Mouse (Mus musculus) hindbrain, embryonic 15.5 days (tissue): ENCODE measurements around the gene Osbpl7. TPM values are rescaled to one million over a fixed set of nuclear protein-coding genes. Genes with fewer than 3 reads are reported as not detected.

ENCODE experiments used
- ATAC-seq: fragments of 200-750 bp; cut with Nextera tagmentation; 2 replicates; pipeline ENCODE4 v1.8.0; 2017; ENCODE audit warnings: low read depth, moderate number of reproducible peaks, moderate TSS enrichment; ENCODE audit not compliant: low FRiP score
- H3K27ac ChIP-seq: fragments of 300-500 bp; sonication (generic); replicated peaks from 2 replicates; pipeline ENCODE4 v1.5.1; 2015; ENCODE audit warnings: mild to moderate bottlenecking, inconsistent platforms
- H3K27me3 ChIP-seq: fragments of 300-500 bp; sonication (generic); 2 replicates; pipeline ENCODE4 v1.6.1; 2015; ENCODE audit warnings: control low read depth, inconsistent platforms
- H3K36me3 ChIP-seq: fragments of 300-500 bp; sonication (generic); 2 replicates; pipeline ENCODE4 v1.6.1; 2015; ENCODE audit warnings: control low read depth, inconsistent platforms
- H3K4me1 ChIP-seq: fragments of 300-500 bp; sonication (generic); replicated peaks from 2 replicates; pipeline ENCODE4 v1.6.1; 2015; ENCODE audit warnings: control low read depth, inconsistent platforms
- H3K4me2 ChIP-seq: fragments of 300-500 bp; sonication (generic); 2 replicates; pipeline ENCODE4 v1.6.1; 2015; ENCODE audit warnings: moderate library complexity, mild to moderate bottlenecking, inconsistent platforms
- H3K4me3 ChIP-seq: fragments of 300-500 bp; sonication (generic); 2 replicates; pipeline ENCODE4 v1.5.1; 2015; ENCODE audit warnings: mild to moderate bottlenecking, inconsistent platforms
- H3K9ac ChIP-seq: fragments of 300-500 bp; sonication (generic); 2 replicates; pipeline ENCODE4 v1.6.1; 2015; ENCODE audit warnings: inconsistent platforms
- H3K9me3 ChIP-seq: fragments of 300-500 bp; sonication (generic); 2 replicates; pipeline ENCODE4 v1.6.1; 2016; ENCODE audit warnings: control low read depth, inconsistent platforms
- WGBS: fragments of 180-500 bp; shearing (Covaris S2); methylation state at CpG from one replicate; pipeline ENCODE4 v1.1.7; 2015; 5-methylcytosine and 5-hydroxymethylcytosine counted together
- microRNA-seq: library from miRNA; unstranded; fragments of <30 nt; microRNA quantifications from one replicate; pipeline ENCODE4, GENCODE M21; 2016
- polyA plus RNA-seq: library from polyadenylated mRNA; unstranded; fragments of >200 nt; fragmentation: Nextera tagmentation; extraction: Ambion mirVana; gene quantifications from 2 replicates; pipeline ENCODE4 v1.2.1, GENCODE M21; 2015

Gene Osbpl7
- polyA plus RNA-seq, 1 experiment from 2014 or later: 12.2 TPM

DNA sequence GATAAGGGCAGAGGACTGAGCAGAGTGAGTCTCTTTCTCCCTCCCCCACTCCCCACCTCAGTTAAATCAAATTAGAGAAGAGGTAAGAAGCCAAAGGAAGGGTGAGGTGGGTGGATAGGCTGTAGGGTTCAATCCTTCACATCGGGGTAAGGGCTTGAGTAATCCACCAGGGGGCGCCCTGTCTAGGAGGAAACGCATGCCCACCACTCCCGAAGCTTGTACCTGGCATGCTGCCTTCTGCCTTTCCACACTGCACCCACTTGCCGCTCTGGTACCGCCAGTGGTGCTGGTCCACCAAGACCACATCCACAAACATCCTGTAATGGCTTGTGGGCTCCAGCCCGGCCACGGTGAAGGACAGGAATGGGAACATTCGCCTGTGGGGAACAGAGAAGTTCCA, 51.3 kb downstream of the Osbpl7 start:
- Histone ChIP-seq H3K27ac (no peak overlapping the region), H3K9me3 (no peaks in the 10 kb centered on the region), H3K36me3 (no peaks in the 10 kb centered on the region), H3K4me3 (no peak overlapping the region), H3K4me2 (no peak overlapping the region), H3K27me3 (peaks cover 18% of the 10 kb centered on the region), H3K4me1 (no peaks in the 10 kb centered on the region), H3K9ac (no peak overlapping the region)
- WGBS: 26% methylated on average over 9 of the region's 9 CpGs
- ATAC-seq: no peak

DNA sequence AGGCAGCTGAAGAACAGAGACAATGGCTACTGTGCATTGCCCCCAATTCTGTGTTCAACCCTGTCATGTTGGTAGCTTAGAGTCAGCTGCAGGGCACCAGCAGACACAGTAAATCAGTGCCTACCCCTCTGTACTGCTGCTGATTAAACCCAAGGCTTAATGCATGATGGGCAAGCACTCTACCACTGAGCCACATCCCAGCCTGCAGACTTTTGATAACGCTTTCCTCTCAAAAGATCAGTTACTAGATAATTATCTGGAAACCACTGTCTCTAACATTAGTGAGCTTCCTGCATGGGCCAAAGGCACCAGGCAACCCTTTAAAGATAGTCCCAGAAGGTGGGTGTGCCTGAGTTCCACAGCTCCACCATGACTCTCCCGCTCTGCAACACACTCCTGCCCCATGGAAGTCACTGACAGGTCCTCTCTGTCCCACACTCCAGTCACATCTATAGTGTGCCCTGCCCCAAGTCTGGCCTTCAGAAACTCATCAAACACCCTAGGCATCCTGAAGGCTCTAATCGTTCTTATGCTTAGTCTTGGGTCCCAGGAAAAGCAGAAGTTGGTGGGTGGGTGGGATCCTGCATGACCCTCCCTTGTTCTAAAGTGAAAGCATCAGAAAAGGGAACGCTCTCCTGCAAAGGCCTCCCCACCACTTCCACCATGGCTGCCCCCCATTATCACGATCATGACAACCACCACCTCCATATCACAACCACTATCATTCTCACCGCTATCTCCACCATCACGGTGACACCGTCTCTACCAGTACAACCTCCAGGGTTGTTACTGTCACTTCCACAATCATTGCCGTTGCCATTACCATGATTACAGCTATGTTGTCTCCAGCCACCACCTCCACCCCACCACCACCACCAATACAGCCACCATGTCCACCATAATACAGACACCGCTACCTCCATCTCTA, 53.0 kb downstream of the Osbpl7 start:
- H3K9ac ChIP-seq: no peak overlapping the region
- H3K4me1 ChIP-seq: no peaks in the 10 kb centered on the region
- no peak overlapping the region for H3K27ac ChIP-seq
- no peaks in the 10 kb centered on the region for H3K9me3 ChIP-seq
- no peak overlapping the region for H3K4me3 ChIP-seq
- H3K4me2 ChIP-seq: no peak overlapping the region
- peaks cover 13% of the 10 kb centered on the region for H3K27me3 ChIP-seq
- H3K36me3 ChIP-seq: no peaks in the 10 kb centered on the region
- ATAC-seq: no peak
- WGBS: 95% methylated on average over 10 of the region's 10 CpGs

DNA sequence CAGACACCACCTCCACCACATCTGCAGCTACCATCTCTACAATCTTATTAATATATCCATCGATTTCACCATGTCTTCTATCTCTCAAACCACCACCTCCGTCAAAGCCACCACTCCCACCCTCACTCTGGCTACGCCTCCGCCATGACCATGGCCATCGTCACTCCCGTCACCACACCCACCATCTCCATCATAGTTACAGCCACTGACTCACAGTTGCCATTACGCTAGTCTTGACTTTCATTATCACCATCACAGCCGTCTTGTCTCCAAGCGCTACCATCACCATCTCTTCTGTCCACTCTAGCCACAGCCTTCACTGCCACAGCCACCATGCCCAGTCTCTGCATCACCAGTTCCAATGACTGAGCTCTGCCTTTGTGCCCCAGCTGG, 53.7 kb downstream of the Osbpl7 start:
- no peak for ATAC-seq
- H3K36me3 ChIP-seq: no peaks in the 10 kb centered on the region
- WGBS: 93% methylated on average over 9 of the region's 9 CpGs
- no peak overlapping the region for H3K27ac ChIP-seq
- H3K27me3 ChIP-seq: peaks cover 10% of the 10 kb centered on the region
- no peak overlapping the region for H3K9ac ChIP-seq
- no peak overlapping the region for H3K4me2 ChIP-seq
- H3K9me3 ChIP-seq: no peaks in the 10 kb centered on the region
- H3K4me1 ChIP-seq: no peaks in the 10 kb centered on the region
- no peak overlapping the region for H3K4me3 ChIP-seq

DNA sequence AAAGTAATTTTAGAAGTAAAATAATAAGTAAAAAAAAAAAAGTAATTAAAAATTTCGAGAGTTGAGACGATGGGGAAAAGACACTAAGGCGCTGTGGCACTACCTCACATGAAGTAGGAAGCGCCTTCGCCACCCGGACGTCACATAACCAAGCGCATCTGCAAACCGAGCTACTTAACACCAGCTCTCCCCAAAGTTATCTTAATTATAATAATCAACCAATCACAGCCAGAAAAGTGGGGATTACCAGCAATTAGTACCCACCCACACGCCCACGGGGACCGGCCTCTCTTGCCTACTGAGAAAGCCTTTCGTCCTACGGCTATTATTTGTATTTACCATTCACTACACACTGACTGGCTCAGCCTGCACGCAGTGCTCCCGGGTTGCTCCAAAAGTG, 58.5 kb downstream of the Osbpl7 start:
- Histone ChIP-seq H3K27me3 (peaks cover 20% of the 10 kb centered on the region), H3K4me3 (no peak overlapping the region), H3K4me2 (no peak overlapping the region), H3K4me1 (peaks cover under 1% of the 10 kb centered on the region; the same call in 1 of the 2 replicates), H3K9me3 (no peaks in the 10 kb centered on the region), H3K9ac (no peak overlapping the region), H3K27ac (no peak overlapping the region), H3K36me3 (no peaks in the 10 kb centered on the region)
- no peak for ATAC-seq
- WGBS: 84% methylated on average over 16 of the region's 16 CpGs

DNA sequence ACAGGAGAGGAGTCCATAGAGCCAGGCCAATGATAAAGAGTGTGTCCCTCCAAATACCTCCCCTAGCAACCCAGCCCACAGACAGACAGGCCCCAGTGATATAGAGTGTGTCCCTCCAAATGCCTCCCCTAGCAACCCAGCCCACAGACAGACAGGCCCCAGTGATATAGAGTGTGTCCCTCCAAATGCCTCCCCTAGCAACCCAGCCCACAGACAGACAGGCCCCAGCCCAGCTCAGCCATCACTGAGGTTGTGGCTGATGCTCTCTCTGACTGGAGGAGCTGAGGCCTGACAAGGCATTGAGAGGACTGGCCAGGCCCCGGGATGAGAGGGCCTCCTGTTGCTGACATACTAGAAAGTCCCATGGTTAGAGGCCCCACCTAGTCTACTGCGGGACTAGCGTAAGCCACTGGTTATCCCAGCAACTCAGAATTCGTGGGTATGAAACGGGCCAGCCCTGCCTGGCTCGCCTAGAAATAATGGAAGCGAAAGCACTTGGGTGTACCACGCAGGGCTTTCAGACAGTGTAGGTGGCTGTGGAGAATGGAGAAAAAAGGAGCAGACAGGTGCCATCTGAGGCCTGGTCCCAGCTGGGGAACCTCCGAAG, 62.2 kb downstream of the Osbpl7 start:
- H3K27me3 ChIP-seq: peaks cover 55% of the 10 kb centered on the region
- H3K9me3 ChIP-seq: no peaks in the 10 kb centered on the region
- ATAC-seq: no peak
- no peaks in the 10 kb centered on the region for H3K36me3 ChIP-seq
- H3K27ac ChIP-seq: no peak overlapping the region
- H3K4me2 ChIP-seq: no peak overlapping the region
- H3K4me3 ChIP-seq: no peak overlapping the region
- H3K4me1 ChIP-seq: peaks cover 16% of the 10 kb centered on the region
- WGBS: 80% methylated on average over 9 of the region's 9 CpGs
- H3K9ac ChIP-seq: no peak overlapping the region

DNA sequence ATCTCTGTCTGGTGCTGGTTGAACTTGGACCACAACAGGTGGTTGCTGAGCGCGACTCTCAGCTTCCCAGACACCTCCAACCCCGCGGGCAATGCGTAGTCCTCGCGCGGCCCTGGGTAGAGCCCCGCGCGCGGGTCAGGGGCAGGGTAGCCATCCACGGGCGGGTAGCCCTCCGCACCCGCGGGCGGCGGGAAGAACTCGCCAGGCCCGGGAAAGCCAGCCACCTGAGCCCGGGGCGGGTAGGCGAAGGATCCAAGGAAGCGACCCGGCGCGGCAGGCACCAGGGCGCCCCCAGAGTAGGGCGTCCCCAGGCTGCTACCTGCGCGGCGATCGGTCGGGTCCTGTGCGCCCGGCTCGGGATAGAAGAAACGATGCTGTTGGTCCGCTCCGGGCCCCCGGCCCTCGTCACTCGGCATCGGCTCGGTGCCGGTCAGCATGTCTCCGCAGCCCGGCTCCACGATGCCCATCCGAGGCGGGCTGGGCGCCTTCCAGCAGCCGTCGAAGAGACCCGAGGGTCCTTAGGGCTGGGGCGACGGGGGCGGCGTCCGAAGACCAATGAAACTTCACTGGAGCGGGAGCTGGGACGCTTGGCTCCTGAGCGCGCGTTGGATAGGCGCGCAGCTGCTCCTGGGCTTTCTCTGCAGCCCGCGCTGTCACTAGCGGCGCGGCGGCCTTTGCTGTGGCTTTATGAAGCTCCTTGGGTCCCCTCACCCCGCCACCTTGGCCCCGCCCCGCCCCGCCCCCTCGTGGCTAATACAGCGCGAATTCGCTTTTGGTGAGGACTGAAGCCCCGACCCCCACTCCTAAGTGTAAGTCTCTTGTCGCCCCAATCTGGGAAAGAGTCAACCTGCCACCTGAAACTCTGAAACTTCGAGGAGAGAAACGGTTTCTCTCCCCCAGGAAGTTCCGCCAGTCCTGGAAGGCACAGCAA, 64.5 kb downstream of the Osbpl7 start, which contains the start of gene Tbx21:
Tbx21 (minus strand) TSS at position 661 of the 931 bp plus-strand sequence.
- H3K9me3 ChIP-seq: no peaks in the 10 kb centered on the region
- H3K4me3 ChIP-seq: peak within 1 kb of the TSS; percentile 37
- ATAC-seq: no peak
- under 1% methylated on average over 82 of the region's 87 CpGs for WGBS
- H3K9ac ChIP-seq: no peak within 1 kb of the TSS
- H3K36me3 ChIP-seq: no peaks in the 10 kb centered on the region
- H3K27me3 ChIP-seq: peaks cover 62% of the 10 kb centered on the region
- peak within 1 kb of the TSS; percentile 79 for H3K4me2 ChIP-seq
- peaks cover 16% of the 10 kb centered on the region for H3K4me1 ChIP-seq
- H3K27ac ChIP-seq: no peak within 1 kb of the TSS

DNA sequence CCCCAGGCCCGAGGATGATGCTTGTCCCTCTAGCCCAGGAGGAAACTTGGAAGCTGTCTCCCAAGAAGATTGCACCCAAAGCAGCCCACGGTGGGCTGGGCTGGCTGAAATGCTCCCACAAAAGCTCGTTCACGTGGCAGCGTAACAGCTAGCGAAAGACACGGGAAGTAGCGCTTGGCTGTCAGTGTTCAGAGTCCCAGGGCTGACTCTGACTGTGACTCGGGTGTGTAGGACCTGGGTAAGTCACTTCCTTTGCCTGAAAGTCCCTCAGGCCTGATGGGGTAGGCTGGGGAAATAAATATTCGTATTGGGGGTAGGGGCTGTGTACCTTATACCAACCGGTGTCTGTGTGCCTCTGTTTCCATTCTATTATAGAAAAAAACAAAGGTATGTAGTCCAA, 65.4 kb downstream of the Osbpl7 start:
- H3K27ac ChIP-seq: no peak overlapping the region
- peaks cover 62% of the 10 kb centered on the region for H3K27me3 ChIP-seq
- H3K4me1 ChIP-seq: peaks cover 16% of the 10 kb centered on the region
- ATAC-seq: no peak
- H3K36me3 ChIP-seq: no peaks in the 10 kb centered on the region
- WGBS: 8% methylated on average over 11 of the region's 11 CpGs
- H3K9me3 ChIP-seq: no peaks in the 10 kb centered on the region
- no peak overlapping the region for H3K9ac ChIP-seq
- H3K4me2 ChIP-seq: peak overlapping the region; percentile 79
- H3K4me3 ChIP-seq: no peak overlapping the region

Small RNA genes within 50 kb of the gene (microRNA-seq; reads per million reads assigned to microRNA genes)
- gene Mir8103: 0.87 reads per million

Other genes with a start within 250 kb of the Osbpl7 start
- gene Nfe2l1, start 220.7 kb upstream of the Osbpl7 start, polyA plus RNA-seq: 74.3 and 80.5 TPM in 2 replicates
- 21.9 and 25.9 TPM in 2 replicates for gene Copz2, start 200.8 kb upstream of the Osbpl7 start, polyA plus RNA-seq
- gene Cdk5rap3, start 134.1 kb upstream of the Osbpl7 start, polyA plus RNA-seq: 81.6 and 82.8 TPM in 2 replicates
- 0.35 and 0.41 TPM in 2 replicates for gene Prr15l, start 122.5 kb upstream of the Osbpl7 start, polyA plus RNA-seq
- gene Pnpo, start 106.6 kb upstream of the Osbpl7 start, polyA plus RNA-seq: 30.4 and 32.5 TPM in 2 replicates
- 16.6 and 18.6 TPM in 2 replicates for gene Sp2, start 67.7 kb upstream of the Osbpl7 start, polyA plus RNA-seq
- gene Sp6, start 37.2 kb upstream of the Osbpl7 start, polyA plus RNA-seq: 0.43 and 0.62 TPM in 2 replicates
- gene Scrn2, start 20.7 kb upstream of the Osbpl7 start, polyA plus RNA-seq: 14.5 and 15.1 TPM in 2 replicates
- gene Lrrc46, start 9.2 kb upstream of the Osbpl7 start, polyA plus RNA-seq: 3.3 and 3.6 TPM in 2 replicates
- gene Mrpl10, start 9.1 kb upstream of the Osbpl7 start, polyA plus RNA-seq: 62.2 and 63.9 TPM in 2 replicates
- gene Tbx21, start 64.7 kb downstream of the Osbpl7 start, polyA plus RNA-seq: 0.13 TPM in 1 of 2 replicates, not detected in the other
- 10.3 and 11.1 TPM in 2 replicates for gene Tbkbp1, start 100.9 kb downstream of the Osbpl7 start, polyA plus RNA-seq
- gene Kpnb1, start 137.3 kb downstream of the Osbpl7 start, polyA plus RNA-seq: 31.8 and 33.9 TPM in 2 replicates
- 131 and 142 TPM in 2 replicates for gene Npepps, start 230.0 kb downstream of the Osbpl7 start, polyA plus RNA-seq